Mouse (Mus musculus): ENCODE data around the gene Fcho1.

DNA sequence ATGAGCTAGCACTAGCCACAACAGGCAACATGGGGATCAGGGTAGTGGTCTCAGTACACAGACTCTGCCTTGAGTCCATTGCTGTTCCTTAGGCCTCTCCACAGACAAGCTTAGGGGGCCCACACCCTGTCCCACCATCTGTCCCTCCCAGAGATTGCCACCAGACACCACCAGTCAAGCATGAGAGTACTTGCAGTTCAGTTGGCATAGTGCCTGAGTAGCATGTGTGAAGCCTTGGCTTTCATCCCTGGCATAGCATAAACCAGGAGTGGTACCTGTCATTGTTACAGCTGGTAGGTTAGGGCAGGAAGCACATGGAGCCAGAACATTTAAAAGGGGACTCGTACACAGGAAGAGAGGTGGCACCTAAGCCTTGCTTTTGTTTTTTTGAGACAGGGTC, 65.8 kb downstream of the Fcho1 start:
- no peak for TF ChIP-seq MAFK (IDR thresholded peaks at IDR 0.05; ENCODE audit: insufficient read depth, low read depth, low read length)
- no peak for TF ChIP-seq CHD2 (IDR thresholded peaks at IDR 0.05; ENCODE audit: low read depth, low read length)
- no peak for TF ChIP-seq HCFC1 (IDR thresholded peaks at IDR 0.05; ENCODE audit: borderline replicate concordance, insufficient read depth, low read length)
- no peak for TF ChIP-seq ZC3H11A (IDR thresholded peaks at IDR 0.05; ENCODE audit: borderline replicate concordance, low read depth, low read length)

All from ES-E14 (cell line).